Mouse (Mus musculus) liver, postnatal 0 days (tissue): ENCODE results near the gene Syt17.

Source experiments
- CTCF ChIP-seq: sonication (generic); IDR thresholded peaks from 2 replicates; pipeline ENCODE4 v1.5.1; 2016; ENCODE audit warnings: antibody characterized with exemption, low read depth
- EP300 ChIP-seq: IDR thresholded peaks from 2 replicates; pipeline ENCODE4 v1.6.1; 2016; ENCODE audit warnings: antibody characterized with exemption, low read depth, mild to moderate bottlenecking

DNA sequence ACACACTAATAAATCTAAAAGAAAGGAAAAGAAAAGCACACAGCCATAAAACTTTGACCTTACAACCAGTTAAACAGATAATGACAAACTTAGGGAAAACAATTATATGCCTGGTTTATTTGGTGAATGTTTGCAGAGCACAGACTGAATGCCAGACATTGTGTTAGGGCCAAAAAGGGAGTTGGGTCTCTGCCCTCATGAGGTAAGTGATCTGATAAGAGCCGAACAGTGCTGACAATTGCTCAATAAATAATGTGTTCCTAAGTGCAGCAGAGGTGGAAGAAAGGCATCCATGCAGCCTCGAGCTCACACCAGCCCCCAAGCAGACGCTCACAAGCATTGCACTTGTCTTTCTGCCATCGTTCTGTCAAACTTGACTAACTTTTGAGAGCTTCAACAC is 16.4 kb upstream of the Syt17 start:
- no peak for TF ChIP-seq EP300
- no peak for TF ChIP-seq CTCF
